In genomic region chr1:60492404-60492803, GRCm38 (mm10) we compare ENCODE assay signal across 18 mouse cellular contexts.
DNase-seq lines count a peak whose midpoint lies in the region; ATAC-seq and TF ChIP-seq lines count a peak whose summit lies in the region.
"Had no signal": no experiment of that assay in that cellular context is flagged by ENCODE, and none has a peak within 500 bp of the region (broad histone marks: within the 10 kb centered on the region; RNA-seq: fewer than 3 reads in every experiment).

No protein-coding gene starts in this region.

- DNase-seq in heart, postnatal 36 days, result no peak
- peak; percentile 47 for DNase-seq in kidney, adult 2 months
- DNase-seq in kidney, postnatal 25 days, result no peak
- no peak for DNase-seq in kidney, postnatal 0 days (ENCODE audit: low spot score)
- no peak for DNase-seq in kidney, adult 18-20 months
- DNase-seq in adrenal gland, adult 8-10 months, result no peak
- DNase-seq: adrenal gland, postnatal 14 days; cerebellum, adult 11-12 months; cerebellum, adult 9-10 months; cerebellum, postnatal 25 days; gastrocnemius, postnatal 36 days; heart, adult 18-20 months had no signal

- peaks cover 3% of the 10 kb centered on the region; the same call in 1 of the 2 replicates for H3K4me1 ChIP-seq in heart, embryonic 13.5 days
- H3K4me1 ChIP-seq in kidney, adult 2 months (ENCODE audit: control insufficient read depth, insufficient read depth, low read length), result no peaks in the 10 kb centered on the region
- H3K4me1 ChIP-seq in kidney, postnatal 0 days (replicated peaks; ENCODE audit: insufficient read depth, low read length), result no peaks in the 10 kb centered on the region
- H3K4me1 ChIP-seq in intestine, embryonic 16.5 days (ENCODE audit: control insufficient read depth, insufficient read depth, low read length), result 0 out of 2 replicates have a peak, but pooled peaks cover 3% of the 10 kb centered on the region
- H3K4me1 ChIP-seq: embryonic facial prominence, embryonic 12.5 days; forebrain, embryonic 15.5 days; hindbrain, embryonic 15.5 days had no signal

- H3K9ac ChIP-seq in heart, embryonic 13.5 days, result no peak overlapping the region
- H3K9ac ChIP-seq in kidney, postnatal 0 days (ENCODE audit: low read depth, low read length), result no peak overlapping the region
- no peak overlapping the region for H3K9ac ChIP-seq in intestine, embryonic 16.5 days (ENCODE audit: low read depth, low read length)
- H3K9ac ChIP-seq: embryonic facial prominence, embryonic 12.5 days; forebrain, embryonic 15.5 days; heart, embryonic 15.5 days; hindbrain, embryonic 15.5 days had no signal

- H3K27ac ChIP-seq in heart, embryonic 13.5 days (replicated peaks), result 0 out of 2 replicates have a peak overlapping the region, but pooled peaks have one; percentile 21
- H3K27ac ChIP-seq in kidney, adult 2 months (ENCODE audit: insufficient read depth, low read depth, low read length), result no peak overlapping the region
- no peak overlapping the region for H3K27ac ChIP-seq in kidney, postnatal 0 days
- H3K27ac ChIP-seq in intestine, embryonic 16.5 days (ENCODE audit: low read length), result no peak overlapping the region
- H3K27ac ChIP-seq: embryonic facial prominence, embryonic 12.5 days; forebrain, embryonic 15.5 days; heart, embryonic 15.5 days; hindbrain, embryonic 15.5 days had no signal

- WGBS in heart, embryonic 13.5 days, result 73% methylated on average over 5 of the region's 5 CpGs
- WGBS in kidney, adult 2 months, result 37% methylated on average over 5 of the region's 5 CpGs
- 60% methylated on average over 5 of the region's 5 CpGs for WGBS in kidney, postnatal 0 days
- WGBS in intestine, embryonic 16.5 days, result 51% methylated on average over 5 of the region's 5 CpGs

- no peak overlapping the region for H3K4me3 ChIP-seq in heart, embryonic 13.5 days
- H3K4me3 ChIP-seq in kidney, adult 2 months (ENCODE audit: insufficient read depth, low read depth, low read length), result no peak overlapping the region
- no peak overlapping the region for H3K4me3 ChIP-seq in kidney, postnatal 0 days (replicated peaks; ENCODE audit: low read depth, low read length)
- H3K4me3 ChIP-seq in intestine, embryonic 16.5 days (ENCODE audit: low read length), result no peak overlapping the region
- H3K4me3 ChIP-seq: embryonic facial prominence, embryonic 12.5 days; forebrain, embryonic 15.5 days; heart, embryonic 15.5 days; hindbrain, embryonic 15.5 days had no signal

- intact Hi-C loops in heart, postnatal 36 days (cut with DNase I), result no loop called here

- TF ChIP-seq CTCF in kidney, adult 2 months (conservative IDR thresholded peaks at IDR 0.05; ENCODE audit: insufficient read depth, insufficient read length, low read depth, low read length), result no peak
- TF ChIP-seq CTCF in kidney, postnatal 0 days (IDR thresholded peaks at IDR 0.05; ENCODE audit: low read depth), result no peak

- no peak for TF ChIP-seq POLR2A in kidney, adult 2 months (IDR thresholded peaks at IDR 0.05; ENCODE audit: low read depth, low read length)

- peaks cover 94% of the 10 kb centered on the region for H3K36me3 ChIP-seq in heart, embryonic 13.5 days
- H3K36me3 ChIP-seq in kidney, adult 2 months (ENCODE audit: control insufficient read depth, insufficient read depth, low read length), result peaks cover 5% of the 10 kb centered on the region; the same call in 1 of the 2 replicates
- peaks cover 51% of the 10 kb centered on the region for H3K36me3 ChIP-seq in kidney, postnatal 0 days (ENCODE audit: insufficient read depth, low read length)
- H3K36me3 ChIP-seq in intestine, embryonic 16.5 days (ENCODE audit: control insufficient read depth, insufficient read depth, low read length), result peaks cover 5% of the 10 kb centered on the region; the same call in 1 of the 2 replicates

- ATAC-seq in heart, embryonic 13.5 days (ENCODE audit: extremely low read depth, insufficient number of reproducible peaks, low FRiP score, low TSS enrichment), result no peak
- 0 out of 2 replicates have a peak, but pooled peaks have one; percentile 59 for ATAC-seq in kidney, postnatal 0 days (replicated peaks; ENCODE audit: low FRiP score, low read depth)
- peak; percentile 62 for ATAC-seq in intestine, embryonic 16.5 days
- ATAC-seq: forebrain, embryonic 15.5 days had no signal

- H3K9me3 ChIP-seq in heart, embryonic 13.5 days, result no peaks in the 10 kb centered on the region
- no peaks in the 10 kb centered on the region for H3K9me3 ChIP-seq in kidney, postnatal 0 days (replicated peaks; ENCODE audit: low read length)
- H3K9me3 ChIP-seq in intestine, embryonic 16.5 days (ENCODE audit: control insufficient read depth, low read length), result no peaks in the 10 kb centered on the region
- H3K9me3 ChIP-seq: embryonic facial prominence, embryonic 12.5 days; forebrain, embryonic 15.5 days; heart, embryonic 15.5 days; hindbrain, embryonic 15.5 days had no signal

- no peak overlapping the region for H3K4me2 ChIP-seq in heart, embryonic 13.5 days
- no peak overlapping the region for H3K4me2 ChIP-seq in kidney, postnatal 0 days (ENCODE audit: low read length)
- no peak overlapping the region for H3K4me2 ChIP-seq in intestine, embryonic 16.5 days (ENCODE audit: low read depth, low read length)
- H3K4me2 ChIP-seq: embryonic facial prominence, embryonic 12.5 days; forebrain, embryonic 15.5 days; heart, embryonic 15.5 days; hindbrain, embryonic 15.5 days had no signal

- no peaks in the 10 kb centered on the region for H3K27me3 ChIP-seq in heart, embryonic 13.5 days (replicated peaks)
- H3K27me3 ChIP-seq in kidney, adult 2 months (replicated peaks; ENCODE audit: control insufficient read depth, insufficient read depth, low read length), result no peaks in the 10 kb centered on the region
- H3K27me3 ChIP-seq in kidney, postnatal 0 days (ENCODE audit: insufficient read depth, low read length), result no peaks in the 10 kb centered on the region
- H3K27me3 ChIP-seq in intestine, embryonic 16.5 days (replicated peaks; ENCODE audit: control insufficient read depth, insufficient read depth, low read length), result no peaks in the 10 kb centered on the region
- H3K27me3 ChIP-seq: embryonic facial prominence, embryonic 12.5 days; forebrain, embryonic 15.5 days; heart, embryonic 15.5 days; hindbrain, embryonic 15.5 days had no signal
